Mouse (Mus musculus) Patski (cell line): ENCODE results near the gene Bmpr2. TPM values are rescaled to one million over a fixed set of nuclear protein-coding genes. Genes with fewer than 3 reads are reported as not detected.

Experiments
- ATAC-seq: fragments of 100-300 bp; one replicate; pipeline ENCODE4 v1.8.0; 2021
- CTCF ChIA-PET: fragments of 350-600 bp; sonication (Branson Sonifier 250); formaldehyde crosslinking; loops from one replicate; lab custom pipeline; 2022; ENCODE audit warnings: inconsistent platforms; lab: Charles Lee
- POLR2A ChIA-PET: fragments of 350-600 bp; sonication (Branson Sonifier 250); formaldehyde crosslinking; loops from one replicate; lab custom pipeline; 2022; ENCODE audit warnings: antibody characterized with exemption, inconsistent platforms; lab: Charles Lee
- DNase-seq: peaks from one replicate; pipeline ENCODE4 v3.0.0-alpha.2; 2011; ENCODE audit warnings: low read depth, low spot score
- H3K27me3 ChIP-seq: fragments of 371-371 bp; one replicate; pipeline ENCODE4 v1.5.1; 2021
- CTCF ChIP-seq: fragments of 100-300 bp; IDR thresholded peaks from one replicate; pipeline ENCODE4 v1.5.1; 2021
- in situ Hi-C: fragments of 300-500 bp; cut with MboI; formaldehyde crosslinking; loops from 3 replicates; pipeline ENCODE4 v1.11.1; 2018; ENCODE audit warnings: low pct_unique_long_range_greater_than_20kb, mixed read lengths
- polyA plus RNA-seq: library from polyadenylated mRNA; unstranded; gene quantifications from one replicate; pipeline ENCODE4 v1.2.3, GENCODE M21; 2021

Gene Bmpr2
- polyA plus RNA-seq, 1 experiment from 2014 or later: 22.1 TPM

DNA sequence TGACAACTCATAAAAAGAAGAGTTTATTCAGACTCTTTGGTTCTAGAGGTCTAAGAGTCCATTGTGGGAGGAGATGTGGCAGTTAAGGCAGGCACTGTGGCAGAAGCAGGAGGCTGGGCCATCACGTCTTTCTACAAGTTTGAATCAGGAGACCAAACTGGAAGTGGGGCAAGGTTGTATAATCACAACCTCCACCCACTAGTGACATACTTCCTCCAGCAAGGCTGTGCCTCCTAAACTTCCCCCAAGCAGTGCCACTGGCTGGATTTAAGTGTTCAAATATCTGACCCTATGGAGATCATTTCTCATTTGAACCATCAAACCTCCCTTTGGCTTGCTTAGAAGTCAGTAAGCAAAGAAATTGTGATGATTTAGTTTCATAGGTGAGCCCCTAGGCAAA lies 7.9 kb upstream of the Bmpr2 start:
- ATAC-seq (no peak), DNase-seq (no peak)
- H3K27me3 ChIP-seq: no peaks in the 10 kb centered on the region
- in situ Hi-C loops: no loop called here
- POLR2A ChIA-PET: no interaction called here
- CTCF ChIA-PET: no interaction called here
- no peak for TF ChIP-seq CTCF

DNA sequence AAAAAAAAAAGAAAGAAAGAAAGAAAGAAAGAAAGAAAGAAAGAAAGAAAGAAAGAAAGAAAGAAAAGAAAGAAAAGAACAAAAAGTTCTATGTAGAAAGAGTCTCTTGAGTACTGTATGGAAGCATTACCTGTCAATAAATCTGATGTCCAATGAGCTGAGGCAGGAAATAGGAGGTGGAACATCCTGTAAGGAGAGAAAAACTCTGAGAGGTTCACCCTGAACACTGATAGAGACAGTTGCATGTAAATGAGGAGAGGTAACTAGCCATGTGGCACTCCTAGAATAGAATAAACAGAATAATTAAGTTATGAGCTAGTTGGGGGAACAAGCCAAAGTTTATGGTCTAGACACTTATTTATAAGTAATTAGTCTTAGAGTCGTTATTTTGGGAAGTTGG lies 4.9 kb upstream of the Bmpr2 start:
- in situ Hi-C loops: no loop called here
- ATAC-seq: no peak
- ChIA-PET POLR2A (no interaction called here), CTCF (interaction anchor here (1.4 kb wide), 1 partner anchor 10 kb away, joined by 4 read pairs; no protein-coding TSS in a partner anchor)
- no peak for DNase-seq
- H3K27me3 ChIP-seq: no peaks in the 10 kb centered on the region
- no peak for TF ChIP-seq CTCF

DNA sequence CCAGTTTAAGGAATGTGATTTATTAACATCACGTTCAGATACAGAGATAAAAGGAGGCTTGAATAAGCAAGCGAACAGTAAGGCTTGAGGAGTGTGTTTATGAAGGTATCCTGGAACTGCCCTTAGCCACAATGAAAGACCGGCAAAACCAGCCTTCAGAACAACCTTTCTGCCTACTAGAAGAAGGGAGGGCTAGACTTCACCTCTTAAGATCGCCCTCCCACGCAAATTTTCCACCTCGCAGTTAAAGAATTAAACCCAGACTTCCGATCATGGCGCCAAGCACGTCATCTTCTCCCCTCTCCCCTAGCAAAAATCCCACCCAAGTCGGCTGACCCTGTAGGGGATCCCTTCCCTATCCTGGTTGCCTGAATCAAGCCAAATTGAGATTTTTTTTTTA lies 992 bp upstream of the Bmpr2 start:
- DNase-seq: no peak
- H3K27me3 ChIP-seq: no peaks in the 10 kb centered on the region
- CTCF ChIA-PET: no interaction called here
- ATAC-seq: no peak
- TF ChIP-seq CTCF: no peak
- POLR2A ChIA-PET: interaction anchor here (0.6 kb wide), 1 partner anchor 521 kb away, joined by 3 read pairs; no protein-coding TSS in a partner anchor
- in situ Hi-C loops: no loop called here

DNA sequence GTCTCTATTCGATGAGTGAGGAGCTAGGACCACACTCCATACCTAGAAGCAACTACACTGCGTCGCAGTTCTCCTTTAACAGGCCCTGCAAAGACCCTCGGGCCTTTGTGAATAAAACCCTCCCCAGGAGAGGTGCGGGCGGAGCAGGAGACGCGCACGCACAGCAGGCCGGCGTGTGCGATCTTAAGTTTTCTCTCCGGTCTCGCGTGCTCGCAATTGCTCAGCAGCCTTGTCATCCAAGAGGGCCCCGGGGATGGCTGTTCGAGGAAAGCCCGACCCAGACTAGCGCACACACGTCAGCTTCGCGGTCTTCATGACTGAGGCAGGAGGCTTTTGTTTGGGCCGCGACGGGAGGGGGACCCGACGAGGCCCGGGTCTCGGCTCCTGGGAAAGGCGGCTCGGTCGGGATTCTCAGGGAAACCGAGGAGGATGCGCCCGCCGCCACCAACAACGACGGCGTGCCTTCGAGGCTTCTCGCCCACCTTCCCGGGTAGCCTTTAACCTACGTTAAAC lies 493 bp upstream of the Bmpr2 start:
- ChIA-PET POLR2A (no interaction called here), CTCF (no interaction called here)
- no peak for DNase-seq
- no peak for TF ChIP-seq CTCF
- no peaks in the 10 kb centered on the region for H3K27me3 ChIP-seq
- peak; percentile 67 for ATAC-seq
- in situ Hi-C loops: no loop called here

DNA sequence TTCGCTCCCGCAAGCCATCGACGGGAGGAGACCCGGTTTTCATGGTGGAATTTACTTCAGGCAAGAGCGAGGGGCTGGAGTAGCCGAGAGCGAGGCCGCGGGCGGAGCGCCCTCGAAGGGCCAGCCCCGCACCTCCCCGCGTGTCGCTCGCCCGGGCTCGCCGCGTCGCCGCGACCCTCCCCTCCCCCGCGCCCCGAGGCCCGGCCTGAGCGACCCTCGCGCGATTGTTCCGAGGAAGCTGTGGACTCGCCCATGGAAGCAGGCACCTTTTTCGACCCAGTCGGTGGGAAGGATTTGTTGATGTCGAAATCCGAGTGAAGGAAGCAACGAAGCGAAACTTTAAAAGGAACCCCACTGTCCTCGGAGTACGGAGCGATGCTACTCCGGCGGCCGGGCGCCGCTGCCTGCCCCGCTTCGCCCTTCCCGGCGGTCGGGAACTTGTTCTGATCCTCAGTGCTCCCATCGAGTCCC lies 616 bp downstream of the Bmpr2 start:
- POLR2A ChIA-PET: no interaction called here
- ATAC-seq (peak; percentile 24), DNase-seq (no peak)
- in situ Hi-C loops: no loop called here
- CTCF ChIA-PET: no interaction called here
- no peaks in the 10 kb centered on the region for H3K27me3 ChIP-seq
- TF ChIP-seq CTCF: no peak

DNA sequence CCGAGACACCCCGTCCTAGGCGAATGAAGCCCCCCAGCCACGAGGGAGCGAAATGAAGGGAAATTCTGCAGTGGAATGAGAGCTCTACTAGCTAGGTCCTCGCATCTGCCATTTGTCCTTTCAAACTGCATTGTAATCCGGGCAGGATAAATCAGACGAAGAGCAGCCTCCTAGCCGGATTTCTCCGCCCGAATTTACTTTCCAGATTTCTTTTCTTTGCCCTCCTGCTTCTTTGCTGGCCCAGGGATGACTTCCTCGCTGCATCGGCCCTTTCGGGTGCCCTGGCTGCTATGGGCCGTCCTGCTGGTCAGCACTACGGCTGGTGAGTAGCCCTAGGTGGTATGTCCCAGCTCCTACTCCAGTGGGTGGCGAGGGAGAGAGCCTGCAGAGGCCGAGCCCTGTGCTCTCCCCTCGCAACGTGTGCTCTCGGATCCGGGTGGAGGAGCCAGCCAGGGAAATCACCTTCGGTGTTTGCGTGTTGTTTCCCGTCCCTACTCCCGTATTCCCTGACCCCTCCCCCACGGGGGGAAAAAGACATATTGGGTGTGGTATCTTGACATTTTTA lies 1.3 kb downstream of the Bmpr2 start:
- peak; percentile 22 for ATAC-seq
- no peak for TF ChIP-seq CTCF
- in situ Hi-C loops: no loop called here
- CTCF ChIA-PET: no interaction called here
- POLR2A ChIA-PET: no interaction called here
- no peaks in the 10 kb centered on the region for H3K27me3 ChIP-seq
- DNase-seq: no peak

DNA sequence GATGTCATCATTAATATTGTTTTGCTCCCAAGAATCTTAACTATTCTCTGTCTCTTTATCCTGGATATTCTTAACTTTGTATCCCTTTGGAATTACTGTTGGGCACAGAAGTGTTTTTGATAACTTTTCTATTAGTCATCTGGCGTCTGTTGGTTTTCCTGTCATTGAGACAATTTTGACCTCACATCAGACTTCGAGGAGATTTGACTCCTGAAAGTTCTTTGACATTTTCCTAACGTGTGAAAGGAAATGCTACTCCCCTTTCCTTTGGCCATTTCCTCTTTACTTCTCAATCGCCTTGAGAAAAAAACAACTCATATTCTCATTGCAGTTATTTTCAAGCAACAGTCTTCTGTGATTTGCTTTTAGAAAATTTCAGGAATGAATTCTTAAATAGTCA lies 2.1 kb downstream of the Bmpr2 start:
- ATAC-seq (no peak), DNase-seq (no peak)
- H3K27me3 ChIP-seq: no peaks in the 10 kb centered on the region
- ChIA-PET POLR2A (no interaction called here), CTCF (no interaction called here)
- TF ChIP-seq CTCF: no peak
- in situ Hi-C loops: no loop called here

DNA sequence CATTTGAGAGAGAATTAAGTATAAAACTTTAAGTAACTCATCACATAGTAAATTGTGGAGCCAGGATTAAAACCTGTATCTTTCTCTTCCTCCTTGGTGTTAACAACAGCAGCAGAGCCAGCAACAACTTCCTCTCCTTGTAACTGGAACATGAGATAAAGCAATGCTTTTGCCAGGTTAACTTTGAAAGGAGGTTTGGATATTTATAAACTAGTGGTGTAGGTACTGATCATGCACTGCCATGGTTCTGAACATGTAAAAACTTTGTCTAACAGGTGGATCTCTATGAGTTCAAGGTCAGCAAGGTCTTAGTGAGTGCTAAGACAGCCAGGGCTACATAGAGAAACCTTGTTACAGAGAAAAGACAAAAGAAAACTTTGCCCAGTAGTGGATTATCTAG lies 3.4 kb downstream of the Bmpr2 start:
- H3K27me3 ChIP-seq: no peaks in the 10 kb centered on the region
- TF ChIP-seq CTCF: no peak
- DNase-seq (no peak), ATAC-seq (no peak)
- ChIA-PET CTCF (no interaction called here), POLR2A (no interaction called here)
- in situ Hi-C loops: no loop called here

DNA sequence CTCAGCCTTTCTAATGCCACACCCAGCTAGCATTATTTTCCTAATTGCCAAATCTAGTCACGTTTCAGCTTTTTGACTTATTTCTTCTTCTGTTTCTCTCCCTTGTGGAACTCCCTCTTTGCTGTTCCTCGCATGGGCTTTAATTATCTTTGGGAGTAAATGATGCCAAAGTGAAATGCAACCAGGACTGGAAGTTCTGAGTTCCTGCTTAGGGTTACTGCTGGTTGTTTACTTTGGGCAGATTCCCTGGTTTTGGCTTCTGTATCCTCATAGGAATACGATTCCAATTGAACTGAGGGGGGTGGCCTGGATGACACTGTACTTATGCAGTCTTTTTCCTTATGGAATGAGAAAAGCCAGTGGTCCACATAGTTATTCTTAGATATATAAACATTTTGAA lies 8.7 kb downstream of the Bmpr2 start:
- no peaks in the 10 kb centered on the region for H3K27me3 ChIP-seq
- DNase-seq (no peak), ATAC-seq (no peak)
- TF ChIP-seq CTCF: no peak
- in situ Hi-C loops: no loop called here
- CTCF ChIA-PET: no interaction called here
- POLR2A ChIA-PET: no interaction called here

DNA sequence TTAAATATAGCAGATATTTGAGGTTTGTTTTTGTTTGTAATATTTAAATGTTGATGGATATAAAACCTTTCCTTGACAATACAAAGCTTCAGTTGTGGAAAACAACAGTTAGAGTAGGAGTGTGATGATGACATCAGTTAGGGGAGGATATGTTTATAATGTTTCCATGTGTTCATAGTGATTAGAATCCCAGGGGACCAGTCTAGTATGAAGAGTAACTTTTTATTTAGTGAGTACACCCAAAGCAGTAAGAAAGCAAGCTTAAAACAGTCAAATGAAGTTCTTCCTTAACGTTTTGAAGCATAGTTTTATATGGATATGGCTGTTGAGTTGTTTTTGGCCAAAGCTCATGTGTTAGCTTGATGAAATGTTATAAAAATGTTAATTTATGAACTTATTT lies 17.9 kb downstream of the Bmpr2 start:
- POLR2A ChIA-PET: interaction anchor here (0.6 to 1.3 kb wide), 4 partner anchors 10 to 308 kb away, joined by 3 to 4 read pairs (median 3); no protein-coding TSS in a partner anchor
- DNase-seq (no peak), ATAC-seq (no peak)
- no peaks in the 10 kb centered on the region for H3K27me3 ChIP-seq
- in situ Hi-C loops: no loop called here
- no peak for TF ChIP-seq CTCF
- CTCF ChIA-PET: interaction anchor here (0.8 kb wide), 1 partner anchor 8 kb away, joined by 3 read pairs; no protein-coding TSS in a partner anchor

DNA sequence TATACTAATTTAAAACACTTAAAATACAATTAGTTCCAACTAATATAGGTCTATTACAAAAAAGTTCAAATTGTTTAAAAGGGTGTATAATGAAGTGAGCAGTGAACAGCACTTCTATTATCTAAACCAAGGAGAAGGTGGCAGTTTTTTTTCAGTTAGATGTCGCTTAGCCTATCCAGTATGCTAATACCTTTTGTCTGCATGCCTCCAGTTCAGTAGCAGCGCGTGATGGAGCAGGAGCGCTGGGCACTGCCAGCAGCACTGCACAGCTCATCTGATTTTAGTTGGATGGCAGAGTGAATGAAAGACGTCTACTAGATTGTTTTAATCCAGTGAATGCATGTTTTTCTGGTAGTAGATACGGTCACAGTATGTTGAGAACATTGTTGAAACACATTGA lies 25.8 kb downstream of the Bmpr2 start:
- POLR2A ChIA-PET: no interaction called here
- in situ Hi-C loops: no loop called here
- CTCF ChIA-PET: interaction anchor here (1.3 kb wide), 1 partner anchor 8 kb away, joined by 3 read pairs; no protein-coding TSS in a partner anchor

More for the DNA sequence above, 25.8 kb downstream of the Bmpr2 start:
- no peak for DNase-seq
- ATAC-seq: no peak
- TF ChIP-seq CTCF: no peak
- H3K27me3 ChIP-seq: no peaks in the 10 kb centered on the region
